Mouse (Mus musculus) liver, embryonic 15.5 days (tissue): ENCODE data around the gene Efhd1. TPM values are rescaled to one million over a fixed set of nuclear protein-coding genes. Genes with fewer than 3 reads are reported as not detected.

ENCODE experiments used
- ATAC-seq: fragments of 200-750 bp; cut with Nextera tagmentation; 2 replicates; pipeline ENCODE4 v1.8.0; 2017; ENCODE audit warnings: moderate number of reproducible peaks, mild to moderate bottlenecking, moderate library complexity; ENCODE audit not compliant: insufficient read depth
- H3K27ac ChIP-seq: fragments of 300-500 bp; sonication (generic); replicated peaks from 2 replicates; pipeline ENCODE4 v1.5.1; 2015; ENCODE audit warnings: mild to moderate bottlenecking, inconsistent platforms
- H3K27me3 ChIP-seq: fragments of 300-500 bp; sonication (generic); 2 replicates; pipeline ENCODE4 v1.6.1; 2015; ENCODE audit warnings: mild to moderate bottlenecking, inconsistent platforms
- H3K36me3 ChIP-seq: fragments of 300-500 bp; sonication (generic); replicated peaks from 2 replicates; pipeline ENCODE4 v1.6.1; 2015; ENCODE audit warnings: moderate library complexity, mild to moderate bottlenecking, inconsistent platforms
- H3K4me1 ChIP-seq: fragments of 300-500 bp; sonication (generic); replicated peaks from 2 replicates; pipeline ENCODE4 v1.6.1; 2015; ENCODE audit warnings: inconsistent platforms
- H3K4me2 ChIP-seq: fragments of 300-500 bp; sonication (generic); 2 replicates; pipeline ENCODE4 v1.6.1; 2015; ENCODE audit warnings: moderate library complexity, mild to moderate bottlenecking, inconsistent platforms
- H3K4me3 ChIP-seq: fragments of 300-500 bp; sonication (generic); replicated peaks from 2 replicates; pipeline ENCODE4 v1.5.1; 2015; ENCODE audit warnings: mild to moderate bottlenecking, inconsistent platforms
- H3K9ac ChIP-seq: fragments of 300-500 bp; sonication (generic); 2 replicates; pipeline ENCODE4 v1.6.1; 2015; ENCODE audit warnings: moderate library complexity, mild to moderate bottlenecking, inconsistent platforms
- H3K9me3 ChIP-seq: fragments of 300-500 bp; sonication (generic); replicated peaks from 2 replicates; pipeline ENCODE4 v1.6.1; 2016; ENCODE audit warnings: inconsistent platforms
- WGBS: fragments of 180-500 bp; shearing (Covaris S2); methylation state at CpG from one replicate; pipeline ENCODE4 v1.1.7; 2015; ENCODE audit warnings: mixed read lengths; ENCODE audit not compliant: insufficient replicate concordance; 5-methylcytosine and 5-hydroxymethylcytosine counted together
- polyA plus RNA-seq: library from polyadenylated mRNA; unstranded; fragments of >200 nt; fragmentation: Nextera tagmentation; extraction: Ambion mirVana; gene quantifications from 2 replicates; pipeline ENCODE4 v1.2.1, GENCODE M21; 2015

Gene Efhd1
- polyA plus RNA-seq, 1 experiment from 2014 or later: 0.05 TPM

GRCm38 (mm10) chr1:87270641-87271467, 6.7 kb downstream of the Efhd1 start:
- no peak overlapping the region for H3K4me2 ChIP-seq
- H3K36me3 ChIP-seq: no peaks in the 10 kb centered on the region
- H3K4me3 ChIP-seq: no peak overlapping the region
- H3K4me1 ChIP-seq: no peaks in the 10 kb centered on the region
- WGBS: 31% methylated on average over 20 of the region's 20 CpGs
- no peak overlapping the region for H3K9ac ChIP-seq
- no peaks in the 10 kb centered on the region for H3K9me3 ChIP-seq
- no peak for ATAC-seq
- peaks cover 27% of the 10 kb centered on the region for H3K27me3 ChIP-seq
- no peak overlapping the region for H3K27ac ChIP-seq

- H3K27ac ChIP-seq: no peak overlapping the region
- no peak for ATAC-seq
- H3K36me3 ChIP-seq: no peaks in the 10 kb centered on the region
- H3K9me3 ChIP-seq: no peaks in the 10 kb centered on the region
- no peak overlapping the region for H3K9ac ChIP-seq
- peaks cover 19% of the 10 kb centered on the region for H3K27me3 ChIP-seq
- H3K4me1 ChIP-seq: no peaks in the 10 kb centered on the region
- no peak overlapping the region for H3K4me3 ChIP-seq
- H3K4me2 ChIP-seq: no peak overlapping the region
- WGBS: 48% methylated on average over 1 of the region's 1 CpGs
These were observed 7.4 kb downstream of the Efhd1 start for GRCm38 (mm10) chr1:87271596-87271995.

GRCm38 (mm10) chr1:87272462-87272861, 8.3 kb downstream of the Efhd1 start:
- 48% methylated on average over 3 of the region's 3 CpGs for WGBS
- Histone ChIP-seq H3K4me1 (no peaks in the 10 kb centered on the region), H3K27ac (no peak overlapping the region), H3K36me3 (no peaks in the 10 kb centered on the region), H3K4me3 (no peak overlapping the region), H3K27me3 (peaks cover 14% of the 10 kb centered on the region), H3K9me3 (no peaks in the 10 kb centered on the region), H3K9ac (no peak overlapping the region), H3K4me2 (no peak overlapping the region)
- ATAC-seq: no peak

- Histone ChIP-seq H3K4me3 (no peak overlapping the region), H3K4me1 (no peaks in the 10 kb centered on the region), H3K27me3 (peaks cover 3% of the 10 kb centered on the region), H3K9ac (no peak overlapping the region), H3K4me2 (no peak overlapping the region), H3K9me3 (no peaks in the 10 kb centered on the region), H3K27ac (no peak overlapping the region), H3K36me3 (no peaks in the 10 kb centered on the region)
- WGBS: 56% methylated on average over 3 of the region's 3 CpGs
- ATAC-seq: no peak
These were observed 9.4 kb downstream of the Efhd1 start for GRCm38 (mm10) chr1:87273514-87273942.

- H3K4me2 ChIP-seq: no peak overlapping the region
- H3K27ac ChIP-seq: no peak overlapping the region
- 57% methylated on average over 4 of the region's 4 CpGs for WGBS
- H3K9me3 ChIP-seq: no peaks in the 10 kb centered on the region
- no peaks in the 10 kb centered on the region for H3K36me3 ChIP-seq
- H3K4me1 ChIP-seq: no peaks in the 10 kb centered on the region
- no peak for ATAC-seq
- no peak overlapping the region for H3K9ac ChIP-seq
- H3K4me3 ChIP-seq: no peak overlapping the region
- no peaks in the 10 kb centered on the region; the same call in 1 of the 2 replicates for H3K27me3 ChIP-seq
These were observed 10.0 kb downstream of the Efhd1 start for GRCm38 (mm10) chr1:87274134-87274533.

GRCm38 (mm10) chr1:87275151-87275550, 11.0 kb downstream of the Efhd1 start:
- no peak for ATAC-seq
- Histone ChIP-seq H3K9ac (no peak overlapping the region), H3K4me1 (no peaks in the 10 kb centered on the region), H3K4me3 (no peak overlapping the region), H3K9me3 (no peaks in the 10 kb centered on the region), H3K4me2 (no peak overlapping the region), H3K27me3 (no peaks in the 10 kb centered on the region; the same call in 1 of the 2 replicates), H3K36me3 (no peaks in the 10 kb centered on the region), H3K27ac (no peak overlapping the region)
- 78% methylated on average over 12 of the region's 12 CpGs for WGBS

GRCm38 (mm10) chr1:87276056-87276455, 11.9 kb downstream of the Efhd1 start:
- Histone ChIP-seq H3K27ac (no peak overlapping the region), H3K4me1 (no peaks in the 10 kb centered on the region), H3K4me3 (no peak overlapping the region), H3K4me2 (no peak overlapping the region), H3K9me3 (no peaks in the 10 kb centered on the region), H3K27me3 (no peaks in the 10 kb centered on the region), H3K9ac (no peak overlapping the region), H3K36me3 (no peaks in the 10 kb centered on the region)
- ATAC-seq: no peak
- 38% methylated on average over 2 of the region's 2 CpGs for WGBS

GRCm38 (mm10) chr1:87280281-87280680, 16.1 kb downstream of the Efhd1 start:
- H3K36me3 ChIP-seq: no peaks in the 10 kb centered on the region
- no peak for ATAC-seq
- 53% methylated on average over 5 of the region's 5 CpGs for WGBS
- no peak overlapping the region for H3K27ac ChIP-seq
- 0 out of 2 replicates have a peak, but pooled peaks cover 9% of the 10 kb centered on the region for H3K27me3 ChIP-seq
- no peak overlapping the region for H3K4me2 ChIP-seq
- H3K4me3 ChIP-seq: no peak overlapping the region
- H3K9ac ChIP-seq: no peak overlapping the region
- H3K4me1 ChIP-seq: no peaks in the 10 kb centered on the region
- H3K9me3 ChIP-seq: no peaks in the 10 kb centered on the region

- WGBS: 16% methylated on average over 20 of the region's 20 CpGs
These were observed 17.6 kb downstream of the Efhd1 start for GRCm38 (mm10) chr1:87281599-87282412.

GRCm38 (mm10) chr1:87282413-87282788, 18.2 kb downstream of the Efhd1 start:
- Histone ChIP-seq H3K9ac (no peak overlapping the region), H3K4me3 (no peak overlapping the region), H3K36me3 (no peaks in the 10 kb centered on the region), H3K27me3 (0 out of 2 replicates have a peak, but pooled peaks cover 9% of the 10 kb centered on the region), H3K27ac (no peak overlapping the region), H3K9me3 (no peaks in the 10 kb centered on the region), H3K4me1 (no peaks in the 10 kb centered on the region), H3K4me2 (no peak overlapping the region)
- no peak for ATAC-seq
- WGBS: 50% methylated on average over 6 of the region's 6 CpGs

More at GRCm38 (mm10) chr1:87281599-87282412, 17.6 kb downstream of the Efhd1 start:
- Histone ChIP-seq H3K27me3 (0 out of 2 replicates have a peak, but pooled peaks cover 9% of the 10 kb centered on the region), H3K4me2 (peak overlapping the region; percentile 44), H3K4me1 (no peaks in the 10 kb centered on the region), H3K9ac (no peak overlapping the region), H3K4me3 (0 out of 2 replicates have a peak overlapping the region, but pooled peaks have one; percentile 8), H3K36me3 (no peaks in the 10 kb centered on the region), H3K27ac (no peak overlapping the region), H3K9me3 (no peaks in the 10 kb centered on the region)
- no peak for ATAC-seq

- no peaks in the 10 kb centered on the region for H3K4me1 ChIP-seq
- no peak overlapping the region for H3K9ac ChIP-seq
- no peak overlapping the region for H3K4me2 ChIP-seq
- no peak overlapping the region for H3K4me3 ChIP-seq
- H3K27me3 ChIP-seq: 0 out of 2 replicates have a peak, but pooled peaks cover 9% of the 10 kb centered on the region
- no peak for ATAC-seq
- H3K36me3 ChIP-seq: no peaks in the 10 kb centered on the region
- WGBS: 68% methylated on average over 10 of the region's 10 CpGs
- no peak overlapping the region for H3K27ac ChIP-seq
- H3K9me3 ChIP-seq: no peaks in the 10 kb centered on the region
These were observed 19.3 kb downstream of the Efhd1 start for GRCm38 (mm10) chr1:87283410-87283960.
